In the genomic region with DNA sequence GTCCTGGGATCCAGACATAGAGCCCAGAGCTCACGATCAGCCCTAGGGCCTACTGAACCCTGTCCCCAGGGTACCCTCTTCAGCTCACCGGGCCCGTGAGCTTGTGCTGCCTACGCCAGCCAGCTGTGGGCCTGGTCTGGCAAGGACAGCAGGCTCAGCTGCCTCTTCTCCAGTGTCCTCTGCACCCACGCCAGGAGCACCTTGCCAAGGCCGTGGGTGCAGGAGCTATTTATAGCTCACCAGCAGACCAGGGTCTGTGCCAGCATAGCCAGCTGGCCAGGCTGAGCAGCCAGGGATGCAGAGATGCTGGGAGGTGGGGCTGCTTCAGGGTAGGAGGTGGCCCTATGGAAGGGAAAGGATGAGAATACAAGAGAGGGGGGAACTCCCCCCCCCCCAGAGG, we compare ENCODE assay signal across 8 mouse cellular contexts. TPM values are rescaled to one million over a fixed set of nuclear protein-coding genes. Genes with fewer than 3 reads are reported as not detected.
DNase-seq lines count a peak whose midpoint lies in the region; ATAC-seq and TF ChIP-seq lines count a peak whose summit lies in the region.

No protein-coding gene starts in this region.

- peak; percentile 80 for ATAC-seq in neural tube, embryonic 14.5 days (ENCODE audit: low read depth)
- ATAC-seq in megakaryocyte-erythroid progenitor cell, adult 5-6 weeks (replicated peaks; ENCODE audit: low FRiP score, low TSS enrichment, poor library complexity, severe bottlenecking): no peak

- H3K9ac ChIP-seq in MEL (ENCODE audit: control insufficient read depth, low read depth, low read length, poor library complexity, severe bottlenecking): no peak overlapping the region
- no peak overlapping the region for H3K9ac ChIP-seq in neural tube, embryonic 14.5 days (replicated peaks; ENCODE audit: low read depth, low read length)

- H3K36me3 ChIP-seq in MEL (ENCODE audit: control insufficient read depth in 1 of 2, insufficient read depth in 2 of 2, low read length in 2 of 2): peaks cover 2 to 60% of the 10 kb centered on the region in 2 experiments; a peak in 3 of 4 replicates
- H3K36me3 ChIP-seq in neural tube, embryonic 14.5 days (ENCODE audit: control insufficient read depth, insufficient read depth, low read length): peaks cover 13% of the 10 kb centered on the region

- no peak for DNase-seq in MEL (ENCODE audit: low read depth, low spot score)
- DNase-seq in cerebellum, adult 11 months: peak; percentile 81
- DNase-seq in frontal cortex, adult 2 months (ENCODE audit: extremely low spot score in 1 of 2, low spot score in 1 of 2): peak; percentile 88 to 89
- DNase-seq in heart, postnatal 4 days: peak; percentile 87
- DNase-seq in left cerebral cortex, adult 18-20 months (ENCODE audit: low spot score in 2 of 2): peak; percentile 86 to 93
- no peak for DNase-seq in embryo, embryonic 10.5 days (ENCODE audit: low spot score)

- no peak for TF ChIP-seq CTCF in MEL (IDR thresholded peaks at IDR 0.05 in 2 of 3, conservative IDR thresholded peaks at IDR 0.05 in 1 of 3; ENCODE audit: control insufficient read depth in 1 of 3, insufficient read depth in 1 of 3, low read depth in 2 of 3, low read length in 3 of 3, poor library complexity in 1 of 3, severe bottlenecking in 1 of 3)

- TF ChIP-seq POLR2A in MEL (IDR thresholded peaks at IDR 0.05; ENCODE audit: control insufficient read depth in 1 of 2, insufficient read depth in 1 of 2, low read depth in 1 of 2, low read length in 2 of 2, poor library complexity in 1 of 2): 0 out of 4 replicates have a peak, but pooled peaks of 1 of the 2 experiments have one; percentile 15

- no peak for TF ChIP-seq EP300 in MEL (IDR thresholded peaks at IDR 0.05; ENCODE audit: low read depth in 1 of 2, low read length in 2 of 2)

- H3K4me3 ChIP-seq in MEL (ENCODE audit: control insufficient read depth in 1 of 2, insufficient read depth in 1 of 2, low read depth in 2 of 2, low read length in 2 of 2): no peak overlapping the region
- H3K4me3 ChIP-seq in neural tube, embryonic 14.5 days (ENCODE audit: low read depth, low read length): no peak overlapping the region

- no peak for TF ChIP-seq RAD21 in MEL (IDR thresholded peaks at IDR 0.05; ENCODE audit: low read depth, low read length)

- H3K4me1 ChIP-seq in MEL (ENCODE audit: control insufficient read depth in 1 of 2, insufficient read depth in 2 of 2, low read length in 2 of 2): no peaks in the 10 kb centered on the region
- peaks cover 26% of the 10 kb centered on the region for H3K4me1 ChIP-seq in neural tube, embryonic 14.5 days (ENCODE audit: control insufficient read depth, insufficient read depth, low read length)

- no peak overlapping the region for H3K27ac ChIP-seq in MEL (ENCODE audit: control insufficient read depth, low read depth, low read length)
- H3K27ac ChIP-seq in neural tube, embryonic 14.5 days (ENCODE audit: low read depth, low read length): peak overlapping the region; percentile 44; the same call in 1 of the 2 replicates

- H3K27me3 ChIP-seq in MEL (ENCODE audit: control insufficient read depth in 1 of 2, insufficient read depth in 2 of 2, low read length in 2 of 2): no peaks in the 10 kb centered on the region
- H3K27me3 ChIP-seq in neural tube, embryonic 14.5 days (ENCODE audit: control insufficient read depth, insufficient read depth, low read length): no peaks in the 10 kb centered on the region

- H3K9me3 ChIP-seq in MEL (replicated peaks; ENCODE audit: insufficient read depth, low read length): no peaks in the 10 kb centered on the region
- no peaks in the 10 kb centered on the region for H3K9me3 ChIP-seq in neural tube, embryonic 14.5 days (ENCODE audit: control insufficient read depth, low read length)

- WGBS in neural tube, embryonic 14.5 days: 33% methylated on average over 6 of the region's 6 CpGs

- peaks cover 41% of the 10 kb centered on the region for H3K79me2 ChIP-seq in MEL (ENCODE audit: control insufficient read depth, insufficient read depth, low read length, poor library complexity)

- H3K4me2 ChIP-seq in neural tube, embryonic 14.5 days (ENCODE audit: low read depth, low read length): no peak overlapping the region

TF ChIP-seq in MEL, 35 proteins besides CTCF, POLR2A, EP300 and RAD21:
- no peak for TF ChIP-seq POLR2AphosphoS2 (IDR thresholded peaks at IDR 0.05; ENCODE audit: low read length)
- no peak for TF ChIP-seq MAFK (IDR thresholded peaks at IDR 0.05; ENCODE audit: borderline replicate concordance, low read depth, low read length)
- no peak for TF ChIP-seq GABPA (IDR thresholded peaks at IDR 0.05; ENCODE audit: low read depth, low read length)
- TF ChIP-seq ETS1 (IDR thresholded peaks at IDR 0.05; ENCODE audit: low read depth, low read length): 0 out of 2 replicates have a peak, but pooled peaks have one; percentile 31
- TF ChIP-seq SIN3A (IDR thresholded peaks at IDR 0.05; ENCODE audit: low read length): no peak
- TF ChIP-seq E2F4 (IDR thresholded peaks at IDR 0.05; ENCODE audit: borderline replicate concordance, low read depth, low read length): no peak

RNA-seq across cellular contexts. Expression of gene Hdac7, which starts 32.2 kb away (rescaled TPM):
- total RNA-seq in MEL (2012; rRNA removed): 100 and 102 TPM in 2 replicates
- 100 to 1,000 TPM in 1 of 2 experiments, not detected in 1; 389 TPM for polyA plus RNA-seq in MEL (2012; ENCODE audit: insufficient read depth in 1 of 2, insufficient read length in 2 of 2, low read depth in 1 of 2, low replicate concordance in 2 of 2, missing spikeins in 1 of 2)
- 50.2 and 57.5 TPM in 2 replicates for polyA plus RNA-seq in frontal cortex, adult 2 months (2012; rRNA removed)
- 10 to 100 TPM; 51.6 to 52.0 TPM for total RNA-seq in heart, postnatal 4 days (2021)
- 10 to 100 TPM; 31.5 to 36.1 TPM for total RNA-seq in left cerebral cortex, adult 18-20 months (2021)
- 28.7 TPM in 2 replicates for polyA plus RNA-seq in neural tube, embryonic 14.5 days (2014; fragmentation: Nextera tagmentation; extraction: Ambion mirVana)
- total RNA-seq in megakaryocyte-erythroid progenitor cell, adult 5-6 weeks (2014; fragmentation: Nextera tagmentation): 129 and 194 TPM in 2 replicates
- total RNA-seq in megakaryocyte-erythroid progenitor cell, adult 5-6 weeks (2017): 24.8 and 35.6 TPM in 2 replicates

RNA-seq across cellular contexts. Expression of gene Slc48a1, which starts 33.8 kb away (rescaled TPM):
- total RNA-seq in MEL (2012; rRNA removed): 116 and 136 TPM in 2 replicates
- 100 to 1,000 TPM in 1 of 2 experiments, not detected in 1; 299 TPM for polyA plus RNA-seq in MEL (2012; ENCODE audit: insufficient read depth in 1 of 2, insufficient read length in 2 of 2, low read depth in 1 of 2, low replicate concordance in 2 of 2, missing spikeins in 1 of 2)
- polyA plus RNA-seq in frontal cortex, adult 2 months (2012; rRNA removed): 107 and 117 TPM in 2 replicates
- 10 to 100 TPM; 58.7 to 59.2 TPM for total RNA-seq in heart, postnatal 4 days (2021)
- 100 to 1,000 TPM; 154 to 168 TPM for total RNA-seq in left cerebral cortex, adult 18-20 months (2021)
- polyA plus RNA-seq in neural tube, embryonic 14.5 days (2014; fragmentation: Nextera tagmentation; extraction: Ambion mirVana): 94.5 and 104 TPM in 2 replicates
- total RNA-seq in megakaryocyte-erythroid progenitor cell, adult 5-6 weeks (2014; fragmentation: Nextera tagmentation): 91.5 and 112 TPM in 2 replicates
- total RNA-seq in megakaryocyte-erythroid progenitor cell, adult 5-6 weeks (2017): 53.7 and 72.6 TPM in 2 replicates

RNA-seq across cellular contexts. Expression of gene Rapgef3, which starts 44.4 kb away (rescaled TPM):
- 4.0 and 7.4 TPM in 2 replicates for total RNA-seq in MEL (2012; rRNA removed)
- polyA plus RNA-seq in MEL (2012; ENCODE audit: insufficient read depth in 1 of 2, insufficient read length in 2 of 2, low read depth in 1 of 2, low replicate concordance in 2 of 2, missing spikeins in 1 of 2): 1 to 10 TPM in 1 of 2 experiments, not detected in 1; 6.6 TPM
- polyA plus RNA-seq in frontal cortex, adult 2 months (2012; rRNA removed): 69.2 and 78.4 TPM in 2 replicates
- total RNA-seq in heart, postnatal 4 days (2021): 10 to 100 TPM; 32.7 to 33.4 TPM
- total RNA-seq in left cerebral cortex, adult 18-20 months (2021): 10 to 100 TPM; 42.6 to 44.7 TPM
- polyA plus RNA-seq in neural tube, embryonic 14.5 days (2014; fragmentation: Nextera tagmentation; extraction: Ambion mirVana): 6.7 and 9.5 TPM in 2 replicates
- total RNA-seq in megakaryocyte-erythroid progenitor cell, adult 5-6 weeks (2014; fragmentation: Nextera tagmentation): 12.0 and 13.1 TPM in 2 replicates
- 6.8 and 8.2 TPM in 2 replicates for total RNA-seq in megakaryocyte-erythroid progenitor cell, adult 5-6 weeks (2017)

Comparison
In these comparisons a context has a peak if more than half of its experiments do, and no peak if none do; other contexts are left out.
1. DNase-seq: peak in cerebellum, adult 11 months (single experiment), frontal cortex, adult 2 months (2 of 2), heart, postnatal 4 days (single experiment) and left cerebral cortex, adult 18-20 months (2 of 2); none in MEL (single experiment) and embryo, embryonic 10.5 days (single experiment).